Mouse (Mus musculus) heart, postnatal 14 days (tissue): ENCODE measurements around the gene S100a11. TPM values are rescaled to one million over a fixed set of nuclear protein-coding genes. Genes with fewer than 3 reads are reported as not detected.
"Not testable (repeated sequence)": the region's sequence is repeated elsewhere in the genome, so short reads cannot be mapped to it uniquely, and the experiment has no call there.

Experiments
- DNase-seq, 2 experiments: peaks; one replicate each; pipeline ENCODE4 v3.0.0; 2021 to 2022
- intact Hi-C: fragments of 180-260 bp; cut with DNase I; formaldehyde crosslinking; loops from one replicate; pipeline ENCODE4 v1.15.1; 2025
- long read RNA-seq, 2 experiments: library from polyadenylated mRNA; stranded (forward); transcript quantifications; one replicate each; pipeline ENCODE4 v2.0.0; 2021
- total RNA-seq, 2 experiments: library from RNA; stranded (reverse); gene quantifications; 2 replicates each; pipeline ENCODE4 v1.2.3; 2021

Gene S100a11
- total RNA-seq = 100 to 1,000 TPM; 111 to 124 TPM
- long read RNA-seq, experiment 1, transcript S100a11-201 (3 exons, 511 nt) = major isoform, 25 of 25 reads
- long read RNA-seq, experiment 1, partial matches to known transcripts = 0 of 25 reads
- long read RNA-seq, experiment 1, other reads (novel, unspliced or antisense) = 0 of 25 reads
- long read RNA-seq, experiment 2, transcript S100a11-201 (3 exons, 511 nt) = major isoform, 13 of 13 reads
- long read RNA-seq, experiment 2, partial matches to known transcripts = 0 of 13 reads
- long read RNA-seq, experiment 2, other reads (novel, unspliced or antisense) = 0 of 13 reads

DNA sequence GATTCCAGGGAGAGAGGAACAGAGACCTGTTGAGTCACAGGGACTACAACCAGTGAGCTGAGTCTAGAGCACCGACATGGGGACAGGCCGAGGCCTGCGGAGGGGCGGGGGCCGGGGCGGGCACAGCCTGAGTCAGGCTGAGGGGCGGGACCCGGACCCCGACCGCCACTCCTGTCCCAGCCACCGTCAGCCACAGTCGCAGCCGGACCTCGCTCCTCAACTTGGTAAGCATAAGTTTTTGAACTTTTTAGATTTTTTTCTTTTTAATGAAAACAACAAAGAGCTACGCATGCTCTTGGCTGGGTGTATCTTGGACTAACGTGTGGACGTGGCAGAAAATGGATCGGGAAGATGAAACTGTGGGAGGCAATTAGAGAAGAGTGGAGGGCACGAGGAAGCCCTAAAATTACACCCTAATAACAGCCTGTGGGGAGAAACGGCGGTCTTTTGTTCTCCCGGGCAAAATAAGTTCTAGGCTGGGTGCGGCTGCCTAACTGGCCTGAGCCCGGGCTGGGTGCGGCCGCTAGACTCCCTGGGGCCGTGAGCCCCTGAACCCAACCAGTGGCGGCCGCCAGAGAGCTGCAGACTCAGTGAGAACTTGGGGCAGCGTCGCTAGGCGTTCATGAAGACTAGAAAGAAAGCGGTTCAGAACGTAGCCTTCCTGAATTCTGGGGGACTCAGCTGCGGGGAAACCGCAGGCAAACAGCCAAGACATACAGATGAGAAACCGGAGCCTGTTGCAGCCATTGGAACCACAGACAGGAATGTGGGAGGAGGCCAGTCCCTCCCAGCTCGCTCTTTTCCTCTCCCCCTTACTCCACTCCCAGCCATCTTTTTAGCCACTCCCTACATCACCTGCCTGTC, at the start of gene S100a11:
S100a11 (plus strand) TSS at position 159 of the 864 bp plus-strand sequence.
- intact Hi-C loops = loop anchor here (5.0 kb wide), 1 partner anchor 87 kb away; no protein-coding TSS in a partner anchor
- peak; percentile 67 to 74 for DNase-seq

DNA sequence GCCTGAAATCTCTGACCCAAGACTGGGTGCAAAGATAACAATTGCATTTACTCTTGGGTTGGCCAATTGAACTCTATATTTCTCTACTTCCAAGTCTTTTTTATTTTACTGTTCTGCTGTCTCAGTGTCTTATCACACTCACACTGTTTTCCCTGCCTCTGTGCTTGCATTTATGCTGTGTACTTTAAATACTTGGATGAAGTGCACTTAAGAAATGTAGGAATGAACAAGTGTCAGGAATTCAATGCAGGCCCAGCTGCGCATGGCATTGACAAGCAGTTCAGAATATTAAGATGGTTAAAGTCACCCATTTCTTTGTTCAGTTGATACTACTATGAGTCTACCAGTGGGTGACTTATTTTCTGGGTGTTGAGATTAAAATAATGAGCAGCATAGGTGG, 40.2 kb upstream of the S100a11 start:
- no peak for DNase-seq
- intact Hi-C loops = no loop called here

DNA sequence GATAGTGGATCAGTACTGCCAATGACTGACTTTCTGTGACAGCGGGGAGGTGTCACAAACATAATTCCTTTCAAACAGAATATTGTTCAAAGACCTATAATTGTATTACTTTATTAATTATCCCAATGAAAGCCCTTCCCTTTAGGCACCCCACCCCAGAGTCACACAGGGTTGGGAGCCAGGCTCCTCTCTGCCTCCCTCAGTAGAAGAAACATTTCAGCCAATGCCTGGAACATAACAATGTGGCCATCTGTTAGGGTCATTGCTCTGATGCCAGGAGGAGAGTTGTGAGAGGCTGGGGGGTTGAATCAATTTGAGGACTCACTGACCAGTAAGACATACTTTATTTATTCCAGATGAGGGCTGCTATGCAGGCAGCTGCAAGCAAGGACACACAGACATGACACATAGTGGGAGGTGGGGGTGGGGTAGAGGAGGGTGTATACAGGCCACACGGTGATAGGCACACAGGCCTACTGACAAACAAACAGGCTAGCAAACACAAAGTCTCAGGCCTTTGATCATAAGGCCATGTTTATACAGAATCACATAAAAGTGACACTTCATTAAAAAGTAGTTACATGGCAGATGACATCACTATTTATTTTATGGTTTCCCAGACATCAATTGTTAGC, 38.2 kb upstream of the S100a11 start:
- intact Hi-C loops = no loop called here
- DNase-seq = no peak

DNA sequence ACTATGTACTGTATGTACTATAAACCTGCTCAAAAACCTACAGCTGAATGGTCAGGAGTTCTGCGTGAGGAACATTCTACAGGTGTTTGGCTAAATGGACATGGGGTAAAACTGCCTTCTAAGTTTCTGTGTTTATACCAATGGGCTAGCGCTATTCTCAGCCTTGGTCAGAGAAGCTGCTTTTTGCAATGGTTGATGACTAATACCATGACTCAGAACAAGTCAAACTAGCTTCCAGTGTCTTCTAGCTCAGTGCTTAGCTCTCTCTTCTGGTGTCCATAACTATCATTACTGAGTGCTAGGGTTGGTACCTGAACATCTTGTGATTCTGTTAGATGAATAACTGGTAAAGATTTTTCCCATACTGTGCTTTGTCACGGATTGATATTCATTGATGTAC, 34.7 kb upstream of the S100a11 start:
- intact Hi-C loops = no loop called here
- no peak for DNase-seq

DNA sequence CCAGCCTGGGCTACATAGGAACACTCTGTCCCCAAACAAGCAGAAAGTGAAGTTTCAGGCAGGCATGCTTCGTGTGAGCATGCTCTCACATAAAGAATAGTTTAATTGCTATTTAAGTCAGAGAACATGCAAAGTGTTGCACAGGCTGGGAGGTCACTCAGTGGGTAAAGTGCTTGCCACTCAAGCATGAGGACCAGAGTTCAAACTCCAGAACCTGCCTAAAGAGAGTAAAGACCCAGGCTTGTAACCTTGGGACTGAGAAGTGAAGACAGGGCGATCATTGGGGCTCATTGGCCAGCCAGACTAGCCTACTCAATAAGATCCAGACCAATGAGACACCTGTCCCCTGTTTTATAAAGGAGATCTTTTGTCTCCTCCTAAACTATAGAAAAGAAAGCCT, 31.7 kb upstream of the S100a11 start:
- no peak for DNase-seq
- intact Hi-C loops = no loop called here

DNA sequence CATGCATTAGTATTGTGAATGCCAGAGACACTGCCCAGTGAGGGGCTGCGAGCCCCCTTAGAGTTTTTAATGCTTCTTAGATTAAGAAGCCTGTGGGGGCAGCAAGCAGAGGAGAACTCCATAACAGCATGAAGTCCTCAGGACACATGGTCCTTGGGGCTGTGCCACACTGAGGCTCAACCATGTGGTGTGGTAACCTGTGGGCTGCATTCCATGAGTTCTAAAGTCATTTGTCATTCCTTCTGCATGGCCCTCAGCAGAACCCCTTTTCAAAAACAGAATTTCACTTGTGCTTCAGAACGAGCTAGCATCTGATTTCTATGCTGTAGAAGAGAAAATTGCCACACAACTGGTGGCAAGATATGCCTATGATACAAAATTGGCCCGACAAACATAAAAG, 28.1 kb upstream of the S100a11 start:
- intact Hi-C loops = no loop called here
- DNase-seq = no peak

DNA sequence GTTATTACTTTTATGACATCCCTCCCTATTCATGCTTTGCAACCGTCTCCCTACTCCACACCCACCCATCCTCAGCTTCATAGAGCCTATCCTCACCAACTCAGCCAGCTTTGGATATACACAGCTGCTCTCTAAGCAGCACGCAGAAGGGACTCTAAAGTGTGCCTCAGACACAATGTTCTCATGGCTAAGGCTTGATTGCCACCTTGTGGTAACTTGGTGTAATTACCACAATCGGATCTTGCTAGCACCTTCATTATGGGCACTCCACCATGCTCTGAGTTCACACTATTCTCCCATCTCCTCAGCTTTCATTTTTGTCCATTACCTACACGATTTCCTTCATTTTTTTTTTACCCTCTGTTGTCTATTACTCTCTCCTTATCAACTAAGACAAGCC, 26.3 kb upstream of the S100a11 start:
- intact Hi-C loops = loop anchor here (1.0 to 2.0 kb wide), 2 partner anchors 132 to 363 kb away; no protein-coding TSS in a partner anchor
- DNase-seq = peak; percentile 23 to 53

DNA sequence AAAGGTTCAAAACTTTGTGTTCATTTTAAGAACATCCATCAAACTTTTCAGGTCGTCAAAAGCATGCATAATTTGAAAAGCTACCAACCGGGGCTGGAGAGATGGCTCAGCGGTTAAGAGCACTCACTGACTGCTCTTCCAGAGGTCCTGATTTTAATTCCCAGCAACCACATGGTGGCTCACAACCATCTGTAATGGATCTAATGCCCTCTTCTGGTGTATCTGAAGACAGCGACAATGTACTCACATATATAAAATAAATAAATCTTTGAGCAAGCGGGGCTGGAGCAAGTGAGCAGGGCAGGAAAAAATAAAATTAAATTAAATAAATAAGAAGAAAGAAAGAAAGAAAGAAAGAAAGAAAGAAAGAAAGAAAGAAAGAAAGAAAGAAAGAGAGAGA, 25.5 kb upstream of the S100a11 start:
- not testable (repeated sequence) for DNase-seq
- intact Hi-C loops = loop anchor here (1.0 to 2.0 kb wide), 2 partner anchors 132 to 364 kb away; no protein-coding TSS in a partner anchor

DNA sequence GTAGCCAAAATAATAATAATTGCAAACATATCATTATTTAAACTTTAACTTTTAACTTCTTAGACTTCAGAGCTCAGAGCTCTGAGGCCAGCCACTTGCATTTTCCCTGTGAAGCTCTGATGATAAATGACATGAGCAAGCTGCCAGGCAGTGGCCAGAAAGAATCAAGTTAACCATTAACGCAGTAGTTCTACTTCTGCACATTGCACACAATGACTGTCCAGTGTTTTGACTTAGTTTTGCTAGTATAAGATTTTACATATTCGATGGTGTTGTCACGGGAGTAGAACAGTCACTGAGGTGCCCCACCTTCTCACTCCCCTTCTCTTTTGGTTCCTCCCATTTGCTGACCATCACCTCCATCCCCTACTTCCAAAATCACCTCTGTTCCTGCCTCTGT, 23.2 kb upstream of the S100a11 start:
- intact Hi-C loops = no loop called here
- no peak for DNase-seq

GRCm38 (mm10) chr3:93499129-93499528, 21.2 kb upstream of the S100a11 start:
- intact Hi-C loops = no loop called here
- no peak for DNase-seq

DNA sequence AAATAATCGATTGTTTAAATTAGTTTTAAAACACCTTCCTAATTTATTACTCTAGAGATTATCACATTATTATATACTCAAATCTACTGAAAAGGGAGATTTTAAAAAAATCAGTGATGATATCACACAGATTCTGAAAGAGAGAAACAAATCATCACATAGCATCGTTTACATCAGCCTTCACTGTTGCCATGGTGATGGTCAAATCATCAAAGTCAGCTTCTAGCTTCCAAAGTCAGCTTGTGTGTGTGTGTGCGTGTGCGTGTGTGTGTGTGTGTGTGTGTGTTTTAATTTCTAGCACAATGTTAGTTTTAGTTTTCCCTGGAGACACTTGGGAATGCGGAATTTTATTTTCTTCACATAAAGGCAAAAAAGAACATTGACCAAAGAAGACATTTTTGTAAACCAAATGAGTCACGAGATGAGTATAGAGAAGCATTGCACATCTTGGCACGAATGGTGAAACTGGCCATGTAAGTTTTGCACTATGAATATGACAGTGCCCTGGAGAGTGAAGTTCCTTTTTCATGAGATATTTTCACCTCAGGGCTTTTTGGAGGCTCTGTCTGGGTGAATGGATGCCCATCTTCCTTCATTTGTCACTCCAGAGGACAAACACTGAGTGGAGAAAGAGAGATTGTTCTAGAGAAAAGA, 15.6 kb upstream of the S100a11 start:
- DNase-seq = no peak
- intact Hi-C loops = no loop called here

DNA sequence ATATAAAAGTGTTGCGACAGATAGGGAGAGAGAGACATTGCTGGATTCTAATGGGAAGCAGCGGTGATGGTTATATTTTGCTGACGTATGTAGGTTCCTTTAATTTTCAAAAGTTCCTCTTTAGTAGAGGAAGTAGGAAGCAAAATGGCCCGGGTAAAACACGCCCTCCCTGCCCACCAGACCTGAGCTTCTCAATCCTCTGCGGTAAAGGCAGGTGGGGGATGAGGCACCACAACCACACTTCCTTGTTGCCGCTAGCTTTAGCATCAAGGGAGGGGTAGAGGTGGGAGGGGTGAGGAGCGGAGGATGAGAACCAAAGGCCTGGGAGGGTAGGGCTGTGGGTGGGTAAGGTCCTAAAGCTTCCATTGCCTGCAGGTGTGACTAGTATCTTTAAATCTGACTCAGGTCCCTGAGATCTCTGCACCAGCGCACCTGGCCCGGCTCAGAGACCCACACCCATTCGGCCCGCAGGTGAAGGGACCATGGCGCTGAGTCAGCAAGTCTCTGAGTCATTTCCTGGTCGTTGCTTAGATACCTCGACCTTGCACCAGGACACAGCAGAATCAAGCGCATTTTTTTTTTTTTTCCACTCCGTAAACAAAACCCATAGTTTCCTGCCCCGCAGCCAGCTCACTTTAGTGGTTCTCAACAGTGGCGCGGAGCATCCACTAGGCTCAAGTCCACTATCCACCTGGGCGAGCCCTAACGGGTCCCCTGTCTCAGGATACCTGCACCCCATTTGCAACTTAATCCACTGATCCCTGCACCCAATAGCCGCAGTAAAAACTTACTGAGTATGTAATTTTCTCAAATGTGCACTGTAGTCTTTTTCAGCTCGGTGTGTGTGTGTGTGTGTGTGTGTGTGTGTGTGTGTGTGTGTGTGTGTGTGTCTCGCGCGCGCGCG, 14.1 kb upstream of the S100a11 start:
- intact Hi-C loops = no loop called here
- DNase-seq = peak; percentile 12 to 34

DNA sequence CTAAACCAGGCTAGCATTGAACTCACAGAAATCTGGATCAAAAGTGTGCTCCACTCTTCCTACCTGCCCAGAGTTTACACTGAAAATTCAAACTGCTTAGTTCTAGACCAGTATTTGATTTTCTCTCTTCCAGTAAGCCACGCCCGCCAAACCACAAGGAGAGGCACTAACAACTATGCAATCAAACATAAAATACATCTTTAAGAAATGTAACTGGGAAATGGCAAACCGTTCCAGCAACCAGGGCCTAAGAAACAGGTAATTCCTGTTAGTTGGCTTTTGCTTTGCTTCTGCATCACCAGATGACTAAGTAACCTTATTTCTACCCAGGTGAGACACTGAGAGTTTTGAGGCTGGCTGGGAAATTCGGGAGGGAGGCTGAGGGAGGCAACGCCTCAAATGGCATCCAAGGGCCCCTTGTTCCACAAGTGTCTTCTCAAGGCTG, 13.4 kb upstream of the S100a11 start:
- intact Hi-C loops = no loop called here
- no peak for DNase-seq

DNA sequence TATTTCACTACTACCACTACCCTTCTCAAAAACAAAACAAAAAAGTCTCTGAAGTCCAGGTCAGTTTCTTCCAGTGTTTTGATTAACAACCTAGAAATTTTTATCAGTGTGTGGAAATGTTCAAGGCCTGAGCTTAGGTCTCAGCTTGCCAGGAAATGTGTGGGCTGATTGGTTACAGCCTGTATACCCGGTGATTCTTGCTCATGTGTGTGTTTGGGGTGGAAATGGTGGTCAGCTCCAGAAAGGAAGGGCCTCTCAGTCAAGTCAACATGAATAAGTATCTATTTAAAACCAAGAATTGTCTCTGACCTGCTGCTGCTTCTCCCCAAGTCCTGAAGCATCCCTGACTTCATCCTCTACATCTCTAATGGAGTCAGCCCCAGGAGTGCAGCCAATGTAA, 11.0 kb upstream of the S100a11 start:
- intact Hi-C loops = no loop called here
- no peak for DNase-seq

- intact Hi-C loops = no loop called here
- DNase-seq = no peak
These were observed 9.3 kb upstream of the S100a11 start for GRCm38 (mm10) chr3:93511036-93511435.

DNA sequence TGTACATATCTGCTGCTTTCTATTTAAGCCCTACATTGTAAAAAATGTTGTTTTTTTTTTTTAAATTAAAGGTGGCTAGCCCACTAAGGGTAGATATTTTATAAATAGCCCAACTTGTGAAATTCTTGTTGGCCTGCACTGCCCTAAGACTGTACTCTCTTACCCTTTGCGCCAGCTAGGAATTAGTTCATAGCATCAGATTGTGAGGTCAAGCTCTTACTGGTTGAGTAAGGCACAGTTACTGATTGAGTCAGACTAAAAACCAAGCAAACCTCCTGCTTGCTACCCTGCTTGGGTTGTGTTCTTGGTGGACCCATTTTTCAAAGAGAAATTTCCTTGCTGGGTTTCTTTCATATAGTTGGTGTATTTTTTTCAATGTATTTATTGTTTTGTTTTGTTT, 8.5 kb upstream of the S100a11 start:
- intact Hi-C loops = no loop called here

GRCm38 (mm10) chr3:93512386-93513101, 7.7 kb upstream of the S100a11 start:
- intact Hi-C loops = no loop called here
- DNase-seq = no peak

More for the DNA sequence above, 8.5 kb upstream of the S100a11 start:
- no peak for DNase-seq

- intact Hi-C loops = no loop called here
- no peak for DNase-seq
These were observed 5.7 kb upstream of the S100a11 start for GRCm38 (mm10) chr3:93514628-93515027.

DNA sequence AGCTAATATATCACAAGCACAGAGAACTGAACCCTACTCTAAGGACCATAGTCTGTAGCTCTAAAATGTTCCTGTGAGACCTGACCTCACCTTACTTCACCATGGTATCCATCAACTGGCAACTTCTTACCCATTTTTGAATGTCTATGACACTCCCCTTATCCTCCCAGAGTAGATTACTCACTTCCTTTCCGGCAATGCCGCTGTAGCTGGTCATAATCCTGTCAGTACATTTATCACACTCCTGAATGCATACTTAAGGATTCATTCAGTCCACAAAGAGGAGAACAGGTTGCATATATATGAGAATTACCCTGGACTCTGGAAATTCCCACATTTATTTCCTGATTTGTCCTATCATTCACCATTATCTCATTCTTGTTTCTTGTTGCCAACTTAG, 2.9 kb upstream of the S100a11 start:
- DNase-seq = no peak
- intact Hi-C loops = no loop called here
